Mouse (Mus musculus): Measurements from ENCODE around the gene Kcnc2. TPM values are rescaled to one million over a fixed set of nuclear protein-coding genes. Genes with fewer than 3 reads are reported as not detected.

Kcnc2 gene
- polyA plus RNA-seq, 1 experiment from 2014 or later = 1.6 TPM

DNA sequence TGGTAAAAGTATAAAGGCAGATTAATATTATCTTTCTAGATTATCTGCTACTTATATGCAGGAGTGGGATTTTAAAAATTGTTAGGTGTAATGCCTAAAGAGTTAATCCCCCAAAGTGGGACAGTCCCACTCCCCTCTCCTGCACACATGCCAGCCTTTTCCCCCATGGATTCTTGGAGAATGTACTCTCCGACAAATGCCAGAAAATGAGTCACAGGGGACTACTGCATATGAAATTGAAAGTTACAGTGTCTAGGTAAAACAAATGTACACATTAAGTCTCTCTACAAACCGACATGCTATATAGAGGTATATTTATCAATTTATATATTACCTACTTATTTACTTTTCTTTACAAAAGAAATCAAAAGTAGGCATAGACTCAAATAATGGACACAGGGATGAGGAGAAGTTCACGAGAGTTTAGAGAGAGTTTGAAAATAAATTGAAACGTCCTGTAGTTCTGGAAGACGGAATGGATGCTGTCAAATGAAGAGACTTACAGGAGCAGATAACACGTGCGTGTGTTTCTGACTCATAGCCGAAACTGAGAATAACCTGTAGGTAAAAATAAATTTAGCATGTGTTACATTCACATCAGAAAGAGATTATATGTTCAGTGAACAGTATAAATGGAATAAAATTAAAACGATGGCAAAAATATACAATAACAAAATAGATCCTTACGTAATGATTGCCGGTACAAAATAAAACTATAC is 213.6 kb downstream of the Kcnc2 start:
- 73% methylated on average over 11 of the region's 11 CpGs for WGBS
- Histone ChIP-seq H3K36me3 (no peaks in the 10 kb centered on the region), H3K9ac (no peak overlapping the region), H3K4me3 (no peak overlapping the region), H3K4me2 (no peak overlapping the region), H3K27ac (no peak overlapping the region), H3K4me1 (replicated peaks) (no peaks in the 10 kb centered on the region), H3K27me3 (no peaks in the 10 kb centered on the region), H3K9me3 (replicated peaks) (no peaks in the 10 kb centered on the region)
- no peak for ATAC-seq (replicated peaks; ENCODE audit: insufficient number of reproducible peaks, insufficient read depth, low FRiP score, low read depth)

DNA sequence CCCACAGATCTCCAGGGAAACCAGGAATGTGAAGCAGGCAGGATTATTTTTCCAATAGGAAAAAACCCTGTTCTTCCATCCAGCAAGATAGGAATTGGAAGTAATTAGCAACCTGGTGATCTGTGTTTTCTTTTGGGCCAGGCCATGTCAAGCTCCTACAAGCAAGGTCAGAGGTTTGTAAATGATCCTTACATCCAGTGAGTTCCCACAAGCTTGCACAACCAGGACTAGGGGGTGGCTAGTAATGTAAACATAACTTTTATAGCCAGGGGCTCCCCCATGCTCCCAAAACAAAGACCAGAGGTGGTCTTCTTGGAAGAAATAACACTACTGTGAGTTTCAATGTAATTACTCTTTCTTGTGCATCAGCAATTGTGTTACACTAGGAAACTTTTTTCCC is 214.9 kb downstream of the Kcnc2 start:
- no peak for ATAC-seq (replicated peaks; ENCODE audit: insufficient number of reproducible peaks, insufficient read depth, low FRiP score, low read depth)

GRCm38 (mm10) chr10:112488751-112489150 is 217.8 kb downstream of the Kcnc2 start:
- WGBS = 73% methylated on average over 4 of the region's 4 CpGs
- no peaks in the 10 kb centered on the region for H3K4me1 ChIP-seq (replicated peaks)
- no peak overlapping the region for H3K4me2 ChIP-seq
- H3K36me3 ChIP-seq = no peaks in the 10 kb centered on the region
- no peak for ATAC-seq (replicated peaks; ENCODE audit: insufficient number of reproducible peaks, insufficient read depth, low FRiP score, low read depth)
- H3K9ac ChIP-seq = no peak overlapping the region
- H3K4me3 ChIP-seq = no peak overlapping the region
- H3K27me3 ChIP-seq = no peaks in the 10 kb centered on the region
- no peaks in the 10 kb centered on the region for H3K9me3 ChIP-seq (replicated peaks)
- H3K27ac ChIP-seq = no peak overlapping the region

More for the DNA sequence above, 214.9 kb downstream of the Kcnc2 start:
- Histone ChIP-seq H3K4me2 (no peak overlapping the region), H3K27ac (no peak overlapping the region), H3K4me1 (replicated peaks) (no peaks in the 10 kb centered on the region), H3K4me3 (no peak overlapping the region), H3K9ac (no peak overlapping the region), H3K27me3 (no peaks in the 10 kb centered on the region), H3K36me3 (no peaks in the 10 kb centered on the region), H3K9me3 (replicated peaks) (no peaks in the 10 kb centered on the region)

Other genes starting within 250 kb of the Kcnc2 start
- gene Glipr1l1, start 210.9 kb upstream of the Kcnc2 start, polyA plus RNA-seq (2015; fragmentation: Nextera tagmentation; extraction: Ambion mirVana) = not detected in 2 replicates
- gene Glipr1l2, start 187.8 kb upstream of the Kcnc2 start, polyA plus RNA-seq (2015; fragmentation: Nextera tagmentation; extraction: Ambion mirVana) = not detected in 2 replicates
- not detected in 2 replicates for gene Glipr1l3, start 110.8 kb upstream of the Kcnc2 start, polyA plus RNA-seq (2015; fragmentation: Nextera tagmentation; extraction: Ambion mirVana)
- 0.06 and 0.09 TPM in 2 replicates for gene Caps2, start 107.5 kb upstream of the Kcnc2 start, polyA plus RNA-seq (2015; fragmentation: Nextera tagmentation; extraction: Ambion mirVana)